Mouse (Mus musculus) MEL-GATA-1-ER (cell line): ENCODE measurements around the gene Tbc1d13.
"Not testable (repeated sequence)": the region's sequence is repeated elsewhere in the genome, so short reads cannot be mapped to it uniquely, and the experiment has no call there.

Experiments
- DNase-seq: peaks from one replicate; pipeline ENCODE4 v3.0.0-alpha.2; 2012; ENCODE audit warnings: low read depth; ENCODE audit errors: extremely low read depth

The Tbc1d13 gene

DNA sequence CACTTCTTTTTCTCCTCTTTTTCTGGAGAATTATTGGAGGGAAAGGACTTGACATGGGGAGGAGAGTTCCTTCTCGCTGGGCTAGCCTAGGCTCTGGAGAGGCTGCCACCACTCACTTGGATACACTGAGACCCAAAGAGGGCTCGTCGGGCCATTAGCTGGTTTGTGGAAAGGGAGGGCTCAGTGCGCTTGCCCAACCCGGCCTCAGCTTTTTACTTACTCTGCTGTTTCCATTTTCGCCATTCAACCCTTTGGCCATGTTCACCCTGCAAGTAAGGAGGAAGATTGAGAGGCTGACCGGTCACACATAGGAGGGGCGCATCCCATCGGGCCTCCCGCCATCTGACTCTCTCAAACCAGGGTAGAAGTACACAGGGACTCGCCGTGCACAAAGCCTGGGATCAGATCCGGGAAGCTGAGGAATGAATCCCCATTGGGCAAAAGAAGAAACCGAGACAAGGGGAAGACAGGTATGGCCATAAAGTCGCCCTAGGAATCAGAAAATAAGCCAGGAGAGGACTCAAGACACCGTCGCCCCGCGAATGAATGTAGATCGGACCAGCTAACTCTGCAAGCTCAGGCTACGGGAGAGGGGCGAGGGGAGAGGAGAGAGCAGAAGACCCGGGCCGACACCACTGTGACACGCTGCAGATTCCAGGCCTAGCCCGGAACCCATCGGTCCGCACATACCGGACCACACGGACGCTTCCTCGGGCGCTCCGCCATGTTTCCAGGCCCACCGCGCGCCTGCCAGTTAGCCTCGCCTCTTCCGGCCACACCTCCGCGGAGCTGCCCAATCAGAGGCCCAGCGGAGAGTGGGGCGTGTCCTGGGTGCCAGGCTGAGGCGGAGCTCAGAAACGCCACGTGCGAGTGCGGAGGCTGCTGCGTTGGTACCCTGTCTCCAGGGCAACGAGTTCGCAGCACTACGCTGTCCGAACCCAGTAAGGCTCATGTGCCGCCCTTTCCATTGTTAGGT lies 44.4 kb downstream of the Tbc1d13 start, which contains the start of gene Spout1:
Gene Spout1 (minus strand): TSS at position 760 of the 976 bp plus-strand sequence.
- DNase-seq, result peak; percentile 82

DNA sequence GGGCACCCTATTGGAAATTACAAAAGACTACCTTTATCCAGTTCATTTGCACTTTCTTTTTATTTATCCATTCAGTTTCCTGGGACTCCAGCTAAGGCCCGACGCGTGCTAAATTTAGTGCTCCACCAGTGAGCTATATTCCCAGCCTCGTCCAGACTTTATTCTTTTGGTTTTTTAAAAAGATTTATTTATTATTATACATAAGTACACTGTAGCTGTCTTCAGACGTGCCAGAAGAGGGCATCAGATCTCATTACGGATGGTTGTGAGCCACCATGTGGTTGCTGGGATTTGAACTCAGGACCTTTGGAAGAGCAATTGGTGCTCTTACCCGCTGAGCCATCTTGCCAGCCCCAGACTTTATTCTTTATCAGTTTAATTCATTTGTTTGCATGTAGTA lies 45.2 kb downstream of the Tbc1d13 start:
- DNase-seq, result not testable (repeated sequence)

DNA sequence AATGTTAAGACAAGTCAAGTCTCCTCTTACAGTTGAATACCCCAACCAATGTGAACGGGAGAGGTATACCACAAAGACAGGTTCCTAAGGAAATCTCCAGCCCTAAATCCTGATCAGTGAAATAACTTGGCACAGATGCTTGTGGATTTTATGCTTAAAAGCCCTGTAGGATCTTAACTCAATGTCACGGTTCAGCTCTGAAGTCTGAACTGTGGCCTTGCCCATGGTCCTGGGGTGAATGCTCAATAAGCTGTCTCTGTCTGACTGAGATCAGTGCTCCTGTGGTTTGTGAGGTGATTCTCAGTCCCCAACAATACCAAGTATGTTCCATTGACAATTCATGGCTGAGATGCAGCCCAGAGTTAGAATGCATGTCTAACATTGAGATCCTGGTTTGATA lies 48.9 kb downstream of the Tbc1d13 start:
- DNase-seq, result no peak

DNA sequence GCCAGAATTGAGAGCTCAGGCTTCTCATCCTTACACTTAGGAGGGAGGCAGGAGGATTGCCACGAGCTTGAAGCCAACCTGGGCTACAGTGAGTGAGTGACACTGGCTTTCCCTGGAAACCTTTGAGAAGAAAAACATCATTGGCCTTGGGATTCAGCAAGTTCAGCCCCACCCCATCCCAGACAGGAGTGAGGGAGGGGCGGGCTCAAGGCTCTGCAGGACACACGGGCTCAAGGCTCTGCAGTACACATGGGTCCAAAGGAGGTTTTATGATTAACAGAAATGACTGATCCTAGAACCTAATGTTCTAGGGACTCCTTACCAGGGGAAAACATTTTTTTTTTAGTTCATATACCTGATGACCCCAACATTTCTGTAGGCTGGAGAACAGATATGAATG lies 50.2 kb downstream of the Tbc1d13 start:
- DNase-seq, result no peak

DNA sequence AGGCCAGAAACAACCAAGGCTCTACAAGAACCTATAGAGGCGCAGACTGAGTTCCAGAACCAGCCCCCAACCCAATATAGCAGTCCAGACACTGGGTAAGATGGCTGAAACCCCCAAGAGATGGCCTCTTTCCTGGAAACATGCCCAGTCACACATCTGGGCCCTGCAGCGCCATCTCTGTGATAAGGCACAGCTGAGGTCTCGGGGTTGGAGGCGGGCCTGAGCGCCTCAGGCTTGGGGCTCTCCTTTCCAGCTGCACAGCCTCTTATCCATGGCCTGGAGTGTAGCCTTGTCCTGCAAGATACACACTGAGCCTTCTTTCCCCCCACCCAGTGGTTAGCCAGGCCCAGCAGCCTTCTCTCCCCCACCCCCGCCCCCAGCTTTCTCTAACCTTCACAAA lies 51.7 kb downstream of the Tbc1d13 start:
- no peak for DNase-seq

DNA sequence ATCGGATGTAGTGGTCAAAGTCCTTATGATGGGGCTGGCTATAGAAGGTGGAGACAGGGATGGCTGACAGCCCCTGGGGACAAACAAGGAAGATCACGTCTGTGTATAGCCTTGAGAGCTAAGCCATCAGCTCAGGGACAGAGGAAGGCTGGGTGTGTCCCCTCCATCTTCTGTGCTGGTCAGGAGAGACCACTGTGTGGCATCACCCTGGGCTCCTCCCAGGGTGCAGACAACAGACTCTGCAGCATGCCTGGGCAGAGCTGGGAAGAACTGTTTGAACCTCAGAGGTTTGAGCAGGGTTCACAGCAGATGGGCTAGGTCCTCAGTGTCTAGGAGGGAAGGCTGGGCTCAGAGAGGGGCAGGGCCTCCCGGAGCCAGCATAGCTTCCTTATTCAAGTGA lies 52.1 kb downstream of the Tbc1d13 start:
- DNase-seq, result no peak

DNA sequence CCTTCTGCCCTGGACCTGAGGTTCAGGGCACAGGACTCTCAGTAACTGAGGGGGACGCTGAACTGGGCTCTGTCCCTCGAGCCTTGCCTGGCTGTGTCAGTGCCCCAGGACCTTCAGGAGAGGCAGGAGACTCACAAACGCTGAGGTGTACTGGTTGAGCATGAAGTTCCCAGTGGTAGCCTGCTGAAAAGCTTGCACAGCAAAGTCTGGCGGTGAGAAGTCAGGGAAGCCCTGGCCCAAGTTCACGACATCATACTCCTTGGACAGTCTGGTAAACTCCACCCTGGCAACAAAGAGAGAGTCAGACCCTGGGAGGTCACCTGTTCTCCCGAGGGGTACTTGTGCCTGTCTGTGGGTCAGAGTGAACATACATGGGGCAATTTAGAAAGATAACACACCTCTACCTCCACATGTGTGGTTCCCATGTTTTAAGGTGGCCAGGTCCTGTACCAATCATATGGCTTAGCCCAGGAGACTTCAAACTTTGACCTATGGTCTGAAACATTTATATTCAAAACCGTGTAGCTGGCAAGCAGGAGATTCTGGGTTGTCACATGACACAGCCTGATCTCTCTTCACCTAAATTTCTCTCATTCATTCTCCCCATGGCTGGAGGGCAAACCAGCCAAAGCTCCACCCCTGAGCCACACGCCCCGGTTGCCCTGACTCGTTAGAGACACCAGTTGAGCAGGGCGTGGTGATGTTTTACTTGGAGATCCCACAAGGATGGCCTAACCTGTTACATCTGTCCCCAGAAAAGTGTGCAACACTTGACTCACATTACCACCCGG lies 58.4 kb downstream of the Tbc1d13 start:
- no peak for DNase-seq

DNA sequence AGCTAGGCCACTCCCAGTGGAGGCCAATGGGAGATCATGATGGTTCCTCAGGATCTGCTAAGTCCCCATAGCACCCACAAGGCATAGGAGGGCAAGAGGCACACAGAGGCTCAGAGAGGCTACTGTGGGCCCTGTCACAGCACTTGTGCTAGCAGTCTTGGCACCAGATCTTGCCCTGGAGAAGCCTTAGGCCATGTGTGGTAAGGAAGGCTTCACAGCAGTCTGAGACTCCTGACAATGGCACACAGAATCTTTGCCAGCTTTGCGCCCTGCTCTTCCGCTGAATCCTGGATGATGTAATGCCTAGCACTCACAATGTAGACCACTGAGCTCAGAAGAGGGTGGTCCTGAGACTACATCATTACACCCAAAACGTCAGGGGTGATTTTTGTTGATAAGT lies 61.1 kb downstream of the Tbc1d13 start:
- DNase-seq, result no peak

DNA sequence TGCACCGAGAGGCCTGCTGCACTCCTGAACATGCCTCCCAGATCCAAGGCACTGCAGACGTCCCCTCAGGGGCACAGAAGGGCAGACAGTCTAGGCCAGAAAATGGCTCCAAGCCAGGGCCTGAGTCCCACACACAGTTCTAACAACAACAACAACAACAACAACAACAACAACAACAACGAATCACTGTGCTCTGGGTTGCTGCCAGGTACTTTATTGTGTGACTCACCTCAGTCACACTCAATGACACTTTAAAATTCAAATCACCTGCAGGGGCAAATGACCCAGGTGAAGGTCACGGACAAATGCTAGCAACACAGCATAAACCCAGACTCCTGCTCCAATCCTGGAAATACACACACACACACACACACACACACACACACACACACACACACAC lies 64.5 kb downstream of the Tbc1d13 start:
- no peak for DNase-seq

DNA sequence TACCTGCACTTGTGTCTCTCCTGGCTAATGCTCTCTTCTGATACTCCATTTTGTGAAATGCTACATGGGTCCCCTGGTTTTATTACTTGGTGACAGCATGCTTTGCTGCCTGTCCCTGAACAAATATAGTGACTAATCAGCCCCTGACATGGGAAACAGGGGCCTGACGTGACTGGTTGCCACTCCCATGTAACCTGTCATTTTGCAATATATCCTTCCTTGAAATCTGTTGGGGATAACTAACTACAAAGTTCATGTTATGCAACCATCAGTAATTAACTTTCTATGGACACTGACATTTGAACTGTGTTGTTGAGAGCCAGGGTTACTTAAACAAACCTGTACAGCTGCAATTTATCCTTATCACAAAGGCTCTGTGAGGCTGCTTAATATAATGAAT lies 66.4 kb downstream of the Tbc1d13 start:
- no peak for DNase-seq

DNA sequence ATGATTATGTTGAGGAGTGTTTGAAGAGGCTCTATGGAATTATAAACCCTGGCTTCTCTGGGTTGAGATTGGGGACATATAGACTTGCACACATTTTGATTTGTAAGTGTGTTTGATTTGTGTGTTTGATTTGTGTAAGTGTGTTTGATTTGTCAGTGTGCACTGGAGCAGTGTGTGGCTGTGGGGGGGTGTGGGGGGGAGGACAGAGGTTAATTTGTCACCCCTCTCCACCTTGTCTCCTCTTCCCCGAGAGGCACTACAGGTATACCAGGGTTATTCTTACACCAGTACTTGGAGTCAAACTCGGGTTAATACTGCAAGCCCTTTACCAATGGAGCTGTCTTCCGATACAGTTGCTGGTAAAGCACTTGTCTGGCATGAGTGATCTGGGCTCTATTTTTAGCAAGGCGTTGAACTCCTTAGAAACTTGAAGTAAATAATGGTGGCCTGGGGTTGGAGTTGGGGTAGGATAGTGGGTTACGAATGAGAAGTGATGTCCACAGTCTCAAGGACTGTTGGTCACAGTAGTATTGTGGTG lies 66.9 kb downstream of the Tbc1d13 start:
- DNase-seq, result no peak
